Mouse (Mus musculus) embryonic facial prominence, embryonic 11.5 days (tissue): ENCODE measurements around the gene Bap1. TPM values are rescaled to one million over a fixed set of nuclear protein-coding genes. Genes with fewer than 3 reads are reported as not detected.

Source experiments
- ATAC-seq: fragments of 200-750 bp; cut with Nextera tagmentation; replicated peaks from 2 replicates; pipeline ENCODE4 v1.8.0; 2017; ENCODE audit warnings: low read depth; ENCODE audit not compliant: insufficient number of reproducible peaks, low FRiP score, low TSS enrichment
- DNase-seq: peaks from one replicate; pipeline ENCODE4 v3.0.0-alpha.2; 2015; ENCODE audit warnings: low spot score
- H3K27ac ChIP-seq: fragments of 300-500 bp; sonication (generic); replicated peaks from 2 replicates; pipeline ENCODE4 v1.5.1; 2014; ENCODE audit warnings: mild to moderate bottlenecking, low read depth, low read length, control low read depth
- H3K27me3 ChIP-seq: fragments of 300-500 bp; sonication (generic); 2 replicates; pipeline ENCODE4 v1.6.1; 2014; ENCODE audit warnings: mild to moderate bottlenecking, low read length, moderate library complexity, mixed read lengths; ENCODE audit not compliant: control insufficient read depth, insufficient read depth
- H3K36me3 ChIP-seq: fragments of 300-500 bp; sonication (generic); replicated peaks from 2 replicates; pipeline ENCODE4 v1.6.1; 2014; ENCODE audit warnings: low read depth, mild to moderate bottlenecking, low read length, moderate library complexity, mixed read lengths; ENCODE audit not compliant: control insufficient read depth, insufficient read depth
- H3K4me1 ChIP-seq: fragments of 300-500 bp; sonication (generic); 2 replicates; pipeline ENCODE4 v1.6.1; 2014; ENCODE audit warnings: low read length, mixed read lengths; ENCODE audit not compliant: control insufficient read depth, insufficient read depth
- H3K4me2 ChIP-seq: fragments of 300-500 bp; sonication (generic); 2 replicates; pipeline ENCODE4 v1.6.1; 2014; ENCODE audit warnings: low read depth, mild to moderate bottlenecking, control low read depth, low read length, moderate library complexity
- H3K4me3 ChIP-seq: fragments of 300-500 bp; sonication (generic); 2 replicates; pipeline ENCODE4 v1.5.1; 2014; ENCODE audit warnings: low read depth, low read length, control low read depth
- H3K9ac ChIP-seq: fragments of 300-500 bp; sonication (generic); replicated peaks from 2 replicates; pipeline ENCODE4 v1.6.1; 2014; ENCODE audit warnings: mild to moderate bottlenecking, control low read depth, low read length
- H3K9me3 ChIP-seq: fragments of 300-500 bp; sonication (generic); replicated peaks from 2 replicates; pipeline ENCODE4 v1.6.1; 2016; ENCODE audit warnings: mild to moderate bottlenecking, low read length, inconsistent platforms, mixed read lengths; ENCODE audit not compliant: control insufficient read depth
- WGBS: fragments of 180-500 bp; shearing (Covaris S2); extraction: QIAGEN DNeasy Blood & Tissue Kit; methylation state at CpG from one replicate; pipeline ENCODE4 v1.1.7; 2014; 5-methylcytosine and 5-hydroxymethylcytosine counted together
- polyA plus RNA-seq: library from polyadenylated mRNA; unstranded; fragments of >200 nt; fragmentation: Nextera tagmentation; extraction: Ambion mirVana; gene quantifications from 2 replicates; pipeline ENCODE4 v1.2.1, GENCODE M21; 2014

Gene Bap1
- polyA plus RNA-seq, 1 experiment from 2014 or later, result 82.9 TPM

DNA sequence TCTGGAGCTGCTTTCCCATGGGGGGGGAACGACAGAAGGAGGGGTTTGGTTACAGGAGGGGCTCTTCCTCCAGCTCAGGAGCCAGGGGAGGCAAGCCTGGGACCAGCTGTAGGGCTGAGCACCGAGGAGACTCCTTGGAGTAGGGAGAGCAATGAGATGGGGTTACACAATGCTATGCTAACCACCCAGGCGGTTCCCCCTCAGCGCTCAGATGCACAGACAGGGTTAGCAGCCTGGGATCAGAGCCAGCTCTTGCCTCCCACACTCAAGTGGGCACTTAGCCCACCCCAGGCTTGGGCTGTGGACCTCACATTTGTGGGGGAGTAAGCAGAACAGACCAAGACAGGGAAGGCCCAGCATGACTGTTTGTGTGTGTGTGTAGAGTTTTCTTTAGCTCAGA is 24.3 kb upstream of the Bap1 start:
- Histone ChIP-seq H3K4me1 (no peaks in the 10 kb centered on the region), H3K9me3 (no peaks in the 10 kb centered on the region), H3K4me3 (no peak overlapping the region), H3K27ac (no peak overlapping the region), H3K4me2 (no peak overlapping the region), H3K9ac (no peak overlapping the region), H3K27me3 (no peaks in the 10 kb centered on the region), H3K36me3 (no peaks in the 10 kb centered on the region)
- 70% methylated on average over 4 of the region's 4 CpGs for WGBS
- no peak for ATAC-seq
- no peak for DNase-seq

GRCm38 (mm10) chr14:31228234-31228633 is 23.0 kb upstream of the Bap1 start:
- Histone ChIP-seq H3K27ac (no peak overlapping the region), H3K36me3 (no peaks in the 10 kb centered on the region), H3K4me2 (no peak overlapping the region), H3K9ac (no peak overlapping the region), H3K9me3 (no peaks in the 10 kb centered on the region), H3K4me3 (no peak overlapping the region), H3K4me1 (no peaks in the 10 kb centered on the region), H3K27me3 (no peaks in the 10 kb centered on the region)
- WGBS, result 54% methylated on average over 6 of the region's 6 CpGs
- no peak for DNase-seq
- no peak for ATAC-seq

DNA sequence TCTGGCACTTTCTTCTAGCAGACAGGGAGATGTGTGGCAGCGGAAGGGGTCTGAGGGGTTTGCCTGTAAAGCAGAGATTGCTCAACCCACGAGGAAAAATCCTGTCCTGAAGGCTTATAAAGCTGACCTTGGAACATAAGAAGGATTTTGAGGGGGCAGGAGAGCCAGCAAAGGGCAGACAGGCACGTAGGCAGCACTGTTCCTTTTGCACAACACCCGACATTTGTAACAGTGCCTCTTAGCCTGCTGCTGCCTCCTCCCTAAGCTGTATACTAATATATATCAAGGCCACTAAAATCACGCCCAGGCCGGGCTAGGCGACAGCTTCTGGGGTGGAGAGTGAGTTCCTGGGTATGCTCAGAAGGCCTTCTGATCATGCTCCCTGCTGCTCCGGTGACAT is 20.8 kb upstream of the Bap1 start:
- Histone ChIP-seq H3K4me3 (no peak overlapping the region), H3K4me1 (no peaks in the 10 kb centered on the region), H3K9ac (no peak overlapping the region), H3K36me3 (no peaks in the 10 kb centered on the region), H3K27me3 (no peaks in the 10 kb centered on the region), H3K27ac (no peak overlapping the region), H3K4me2 (no peak overlapping the region), H3K9me3 (no peaks in the 10 kb centered on the region)
- ATAC-seq, result no peak
- no peak for DNase-seq
- 64% methylated on average over 8 of the region's 8 CpGs for WGBS

- 82% methylated on average over 13 of the region's 13 CpGs for WGBS
- DNase-seq, result no peak
- H3K4me3 ChIP-seq, result no peak overlapping the region
- H3K9ac ChIP-seq, result no peak overlapping the region
- H3K4me1 ChIP-seq, result no peaks in the 10 kb centered on the region
- H3K36me3 ChIP-seq, result no peaks in the 10 kb centered on the region
- H3K9me3 ChIP-seq, result no peaks in the 10 kb centered on the region
- H3K4me2 ChIP-seq, result no peak overlapping the region
- ATAC-seq, result no peak
- no peaks in the 10 kb centered on the region for H3K27me3 ChIP-seq
- H3K27ac ChIP-seq, result no peak overlapping the region
Measured at GRCm38 (mm10) chr14:31232404-31233069, 18.7 kb upstream of the Bap1 start.

GRCm38 (mm10) chr14:31233070-31233995 is 17.9 kb upstream of the Bap1 start:
- no peak overlapping the region for H3K4me3 ChIP-seq
- no peak overlapping the region for H3K9ac ChIP-seq
- WGBS, result 83% methylated on average over 14 of the region's 14 CpGs
- H3K4me2 ChIP-seq, result no peak overlapping the region
- no peaks in the 10 kb centered on the region for H3K36me3 ChIP-seq
- H3K4me1 ChIP-seq, result no peaks in the 10 kb centered on the region
- DNase-seq, result no peak
- ATAC-seq, result no peak
- no peak overlapping the region for H3K27ac ChIP-seq
- no peaks in the 10 kb centered on the region for H3K9me3 ChIP-seq
- H3K27me3 ChIP-seq, result no peaks in the 10 kb centered on the region

- Histone ChIP-seq H3K9me3 (no peaks in the 10 kb centered on the region), H3K36me3 (no peaks in the 10 kb centered on the region), H3K4me2 (no peak overlapping the region), H3K27me3 (no peaks in the 10 kb centered on the region), H3K9ac (peak overlapping the region; percentile 19; the same call in 1 of the 2 replicates), H3K4me1 (no peaks in the 10 kb centered on the region), H3K27ac (no peak overlapping the region), H3K4me3 (no peak overlapping the region)
- 23% methylated on average over 11 of the region's 11 CpGs for WGBS
- peak; percentile 90 for DNase-seq
- ATAC-seq, result 0 out of 2 replicates have a peak, but pooled peaks have one; percentile 60
Measured at GRCm38 (mm10) chr14:31233996-31234591, 17.2 kb upstream of the Bap1 start.

DNA sequence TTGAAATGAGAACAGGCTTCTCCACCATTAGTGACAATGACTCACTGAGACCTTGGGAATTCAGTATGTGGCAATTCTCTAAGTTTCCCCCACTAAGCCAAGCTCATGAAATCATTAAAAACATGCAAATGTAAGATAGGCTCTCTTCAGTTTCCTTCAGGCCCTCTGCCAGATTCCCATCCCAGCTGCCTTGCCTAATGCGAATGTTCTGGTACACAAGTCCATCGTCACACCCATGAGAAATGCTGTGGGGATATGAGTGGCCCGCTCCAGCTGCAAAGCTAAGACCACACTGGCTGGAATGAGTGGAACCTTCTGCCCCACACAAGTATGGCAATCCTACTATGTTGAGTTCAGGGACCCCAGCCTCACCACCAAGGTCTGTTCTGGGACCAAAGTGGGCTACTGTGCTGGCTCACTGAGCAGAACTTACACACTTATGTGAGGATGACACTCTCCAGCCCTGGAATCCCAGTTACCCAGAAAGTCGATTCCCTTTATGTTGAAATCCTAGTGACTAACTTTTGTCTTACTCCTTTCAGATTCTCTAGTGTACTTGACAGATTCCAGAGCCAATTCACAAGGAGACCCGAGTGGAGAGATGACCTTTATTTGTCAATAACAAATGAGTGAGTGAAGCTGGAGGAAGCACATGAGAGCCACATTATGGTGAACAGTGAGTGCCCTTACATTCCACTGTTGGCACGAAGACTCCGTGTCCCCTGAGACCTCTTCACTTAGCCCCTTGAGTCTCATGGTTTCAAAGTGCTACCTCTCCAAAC is 14.0 kb upstream of the Bap1 start:
- H3K4me1 ChIP-seq, result no peaks in the 10 kb centered on the region
- H3K36me3 ChIP-seq, result no peaks in the 10 kb centered on the region
- no peak overlapping the region for H3K9ac ChIP-seq
- H3K9me3 ChIP-seq, result no peaks in the 10 kb centered on the region
- H3K4me2 ChIP-seq, result no peak overlapping the region
- ATAC-seq (no peak), DNase-seq (no peak)
- no peaks in the 10 kb centered on the region for H3K27me3 ChIP-seq
- H3K27ac ChIP-seq, result no peak overlapping the region
- 85% methylated on average over 7 of the region's 7 CpGs for WGBS
- H3K4me3 ChIP-seq, result no peak overlapping the region
